Comparison of ENCODE assay signal across 8 mouse cellular contexts in the genomic region with DNA sequence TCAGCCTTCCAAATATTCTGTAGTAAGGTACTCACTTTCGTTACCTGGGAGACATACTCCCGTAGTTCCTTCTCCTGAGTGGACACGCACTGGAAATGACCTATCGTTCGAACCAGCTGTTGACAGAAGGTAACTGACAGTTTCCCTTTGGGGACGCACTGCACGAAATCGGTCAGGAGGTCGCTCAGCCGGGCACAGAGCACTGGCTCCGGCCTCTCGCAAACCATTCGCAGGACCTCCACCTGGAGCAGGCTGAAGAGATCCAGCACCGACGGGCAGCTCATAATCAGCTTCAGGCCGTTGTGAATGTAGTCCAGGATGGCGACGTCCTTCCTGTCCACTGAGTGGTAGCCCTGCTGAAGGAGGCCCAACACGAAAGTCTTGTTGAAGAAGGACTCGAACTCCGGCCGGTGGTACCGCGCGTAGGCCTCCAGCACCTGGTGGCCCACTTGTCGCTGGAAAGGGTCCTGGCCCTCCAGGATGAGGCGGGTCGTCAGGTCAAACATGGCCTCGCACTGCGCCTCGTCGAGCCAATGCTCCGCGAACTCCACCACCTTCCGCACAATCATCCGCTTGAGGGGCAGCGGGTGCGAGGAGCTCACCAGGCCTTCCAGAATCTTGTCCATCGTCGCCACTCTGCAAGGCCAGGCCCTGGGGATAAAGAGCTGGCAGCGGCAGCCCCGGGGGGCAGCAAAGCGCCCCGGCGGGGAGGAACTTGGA. TPM values are rescaled to one million over a fixed set of nuclear protein-coding genes. Genes with fewer than 3 reads are reported as not detected.
DNase-seq lines count a peak whose midpoint lies in the region; ATAC-seq and TF ChIP-seq lines count a peak whose summit lies in the region.

No protein-coding gene starts in this region.

- peak; percentile 1; the same call in 1 of the 2 replicates for ATAC-seq in heart, embryonic 16.5 days (replicated peaks; ENCODE audit: extremely low read depth, insufficient read depth, low FRiP score)

- no peaks in the 10 kb centered on the region; the same call in 1 of the 2 replicates for H3K36me3 ChIP-seq in thymus, adult 2 months (ENCODE audit: control insufficient read depth, insufficient read depth, low read length)
- peaks cover 4% of the 10 kb centered on the region for H3K36me3 ChIP-seq in heart, embryonic 16.5 days (ENCODE audit: control insufficient read depth, insufficient read depth)
- H3K36me3 ChIP-seq in myocyte (ENCODE audit: control insufficient read depth, insufficient read depth), result peaks cover 4% of the 10 kb centered on the region

- H3K4me1 ChIP-seq in thymus, adult 2 months (replicated peaks; ENCODE audit: control insufficient read depth, insufficient read depth, low read length), result 0 out of 2 replicates have a peak, but pooled peaks cover 2% of the 10 kb centered on the region
- peaks cover 29% of the 10 kb centered on the region for H3K4me1 ChIP-seq in heart, embryonic 16.5 days (ENCODE audit: control insufficient read depth, insufficient read depth, low read length)

- under 1% methylated on average over 45 of the region's 45 CpGs for WGBS in thymus, adult 2 months
- WGBS in heart, embryonic 16.5 days, result 1% methylated on average over 45 of the region's 45 CpGs

- H3K27me3 ChIP-seq in thymus, adult 2 months (ENCODE audit: control insufficient read depth, insufficient read depth, low read length), result no peaks in the 10 kb centered on the region
- no peaks in the 10 kb centered on the region for H3K27me3 ChIP-seq in heart, embryonic 16.5 days (ENCODE audit: control insufficient read depth, insufficient read depth, low read length)
- H3K27me3 ChIP-seq in myocyte (ENCODE audit: control insufficient read depth, insufficient read depth, insufficient read length), result no peaks in the 10 kb centered on the region

- peaks cover 38% of the 10 kb centered on the region for H3K79me2 ChIP-seq in myocyte (ENCODE audit: control insufficient read depth, insufficient read depth)

- no peak overlapping the region for H3K27ac ChIP-seq in thymus, adult 2 months (ENCODE audit: control insufficient read depth, insufficient read depth, low read length)
- peak overlapping the region; percentile 80 for H3K27ac ChIP-seq in heart, embryonic 16.5 days (ENCODE audit: low read length)

- H3K9ac ChIP-seq in heart, embryonic 16.5 days (ENCODE audit: low read length), result peak overlapping the region; percentile 78

- H3K9me3 ChIP-seq in heart, embryonic 16.5 days (replicated peaks; ENCODE audit: control insufficient read depth, low read length), result no peaks in the 10 kb centered on the region

- 0 out of 2 replicates have a peak, but pooled peaks have one; percentile 12 for TF ChIP-seq CTCF in thymus, adult 2 months (IDR thresholded peaks at IDR 0.05; ENCODE audit: borderline replicate concordance, control insufficient read depth, extremely low read depth, insufficient read depth, low read length, poor library complexity)

- TF ChIP-seq POLR2A in thymus, adult 2 months (IDR thresholded peaks at IDR 0.05; ENCODE audit: control insufficient read depth, extremely low read depth, insufficient read depth, low read length, poor library complexity), result no peak
- TF ChIP-seq POLR2A in myocyte (IDR thresholded peaks at IDR 0.05; ENCODE audit: insufficient read length, low read depth), result peak; percentile 2

- H3K4me2 ChIP-seq in heart, embryonic 16.5 days (ENCODE audit: low read depth, low read length), result peak overlapping the region; percentile 98
- H3K4me2 ChIP-seq in myocyte (ENCODE audit: low read depth), result peak overlapping the region; percentile 95

- DNase-seq in adrenal gland, adult 8-10 months, result peak; percentile 18
- no peak for DNase-seq in adrenal gland, postnatal 14 days
- no peak for DNase-seq in thymus, adult 2 months
- DNase-seq in thymus, postnatal 14 days, result no peak
- peak; percentile 23 for DNase-seq in liver
- no peak for DNase-seq in thymus, adult 18-20 months

- H3K4me3 ChIP-seq in thymus, adult 2 months (ENCODE audit: control insufficient read depth, insufficient read depth, low read length), result peak overlapping the region; percentile 73
- peak overlapping the region; percentile 69 for H3K4me3 ChIP-seq in heart, embryonic 16.5 days (ENCODE audit: low read length)
- peak overlapping the region; percentile 58 for H3K4me3 ChIP-seq in myocyte

- peak overlapping the region; percentile 81 for H3ac ChIP-seq in myocyte (ENCODE audit: control insufficient read depth, insufficient read length)

TF ChIP-seq in myocyte, 11 proteins besides CTCF, POLR2A, EP300 and RAD21:
- TF ChIP-seq TCF3 (IDR thresholded peaks at IDR 0.05; ENCODE audit: insufficient read length, low read depth) (no peak), MAX (IDR thresholded peaks at IDR 0.05; ENCODE audit: low read depth) (no peak), MYOD1 (IDR thresholded peaks at IDR 0.05; ENCODE audit: control insufficient read depth in 1 of 3, insufficient read length in 2 of 3, low read depth in 2 of 3) (no peak), E2F4 (IDR thresholded peaks at IDR 0.05; ENCODE audit: insufficient read depth) (no peak), MYOG (IDR thresholded peaks at IDR 0.05; ENCODE audit: control insufficient read depth in 1 of 3, insufficient read depth in 1 of 3, insufficient read length in 2 of 3, low read depth in 2 of 3) (no peak), SRF (IDR thresholded peaks at IDR 0.05; ENCODE audit: control insufficient read depth, insufficient read length, low read depth) (no peak), CEBPB (IDR thresholded peaks at IDR 0.05; ENCODE audit: insufficient read depth, poor library complexity, severe bottlenecking) (no peak), USF1 (IDR thresholded peaks at IDR 0.05; ENCODE audit: low read depth) (no peak), TCF12 (IDR thresholded peaks at IDR 0.05; ENCODE audit: insufficient read depth, poor library complexity, severe bottlenecking) (no peak), REST (IDR thresholded peaks at IDR 0.05; ENCODE audit: insufficient read depth, insufficient read length) (no peak), POLR2AphosphoS2 (IDR thresholded peaks at IDR 0.05; ENCODE audit: insufficient read length, low read depth) (no peak)
TF ChIP-seq in myocyte: peak in this region for 0.

RNA-seq across cellular contexts. Expression of gene Usp38, which starts 0.8 kb away (rescaled TPM):
- 10 to 100 TPM; 22.8 to 24.4 (median 23.3) TPM for total RNA-seq in adrenal gland, adult 8-10 months (2022)
- total RNA-seq in adrenal gland, postnatal 14 days (2021), result 26.2 and 27.0 TPM in 2 replicates
- 23.7 and 29.6 TPM in 2 replicates for polyA plus RNA-seq in thymus, adult 2 months (2012; rRNA removed)
- 13.6 and 14.5 TPM in 2 replicates for polyA plus RNA-seq in heart, embryonic 16.5 days (2015; fragmentation: Nextera tagmentation; extraction: Ambion mirVana)
- 6.1 TPM for polyA plus RNA-seq in myocyte (2012; fragmentation: generic; extraction: Trizol)

Comparison
In these comparisons a context has a peak if more than half of its experiments do, and no peak if none do; other contexts are left out.
1. DNase-seq: peak in adrenal gland, adult 8-10 months (single experiment) and liver (single experiment); none in adrenal gland, postnatal 14 days (single experiment), thymus, adult 2 months (single experiment), thymus, postnatal 14 days (single experiment) and thymus, adult 18-20 months (0 of 2).
2. Peak in every context shown above with its lines, with median percentiles within 50 percentile points of each other: H3K4me3 ChIP-seq.